Mouse (Mus musculus): ENCODE measurements around the gene Gm33543. TPM values are rescaled to one million over a fixed set of nuclear protein-coding genes. Genes with fewer than 3 reads are reported as not detected.

Gene Gm33543
- polyA plus RNA-seq, 1 experiment from 2014 or later = not detected

Other genes starting within 250 kb of the Gm33543 start
- not detected in 2 replicates for gene Anapc15-ps, start 169.5 kb downstream of the Gm33543 start, polyA plus RNA-seq (2016; fragmentation: Nextera tagmentation; extraction: Ambion mirVana)
- gene Eea1, start 97.7 kb upstream of the Gm33543 start, polyA plus RNA-seq (2016; fragmentation: Nextera tagmentation; extraction: Ambion mirVana) = 15.7 and 16.6 TPM in 2 replicates